Mouse (Mus musculus): ENCODE data around the gene Olig1.

- TF ChIP-seq CTCF (IDR thresholded peaks at IDR 0.05; ENCODE audit: borderline replicate concordance, extremely low read depth, insufficient read depth, insufficient read length) (no peak), POLR2A (IDR thresholded peaks at IDR 0.05; ENCODE audit: borderline replicate concordance, extremely low read depth, insufficient read depth, insufficient read length, poor library complexity, severe bottlenecking) (no peak)
These were observed 47.4 kb upstream of the Olig1 start for GRCm38 (mm10) chr16:91222171-91222642.

All from brain, embryonic 14.5 days (tissue).